Mouse (Mus musculus) lung, adult 18-20 months (tissue): ENCODE data around the gene Trp53i11.

Experiments
- DNase-seq, 2 experiments: peaks; one replicate each; pipeline ENCODE4 v3.0.0; 2022; ENCODE audit warnings: mixed read lengths in 2 of 2

The Trp53i11 gene

DNA sequence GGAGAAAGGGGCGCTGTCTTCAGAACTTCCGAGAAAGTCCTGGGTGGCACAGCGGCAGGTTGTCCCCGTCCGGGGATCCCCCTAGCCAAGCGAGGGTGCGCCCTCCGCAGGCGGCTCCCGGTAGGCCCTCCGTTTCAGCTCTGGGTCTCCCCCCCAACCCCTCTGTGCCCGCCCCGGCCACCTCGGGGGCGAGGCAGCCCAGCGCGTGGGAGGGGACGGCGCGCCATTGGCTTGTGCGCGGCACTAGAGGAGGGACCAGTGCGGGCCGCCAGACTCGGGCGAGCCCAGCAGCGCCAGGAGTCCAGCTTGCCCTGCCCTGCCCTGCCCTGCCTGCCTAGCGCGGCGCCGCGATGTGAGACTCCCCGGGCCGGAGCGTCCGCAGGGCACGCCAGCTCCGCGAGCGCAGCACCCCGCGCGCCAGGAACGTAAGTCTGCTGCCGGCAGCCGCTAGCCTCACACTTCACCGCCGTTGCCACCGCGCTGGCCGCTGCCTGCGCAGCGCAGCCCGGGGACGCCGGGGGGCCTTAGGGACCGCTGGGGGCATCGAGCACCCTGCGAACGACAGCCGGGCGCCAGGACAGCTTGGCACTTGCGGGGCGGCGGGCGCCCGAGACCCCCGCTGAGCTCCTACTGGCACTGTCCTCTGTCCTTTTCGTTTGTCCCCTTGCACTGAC lies at the start of gene Trp53i11:
Gene Trp53i11, plus strand, starts transcription at position 226 of the 674 bp plus-strand sequence.
- DNase-seq: peak; percentile 92 to 95

DNA sequence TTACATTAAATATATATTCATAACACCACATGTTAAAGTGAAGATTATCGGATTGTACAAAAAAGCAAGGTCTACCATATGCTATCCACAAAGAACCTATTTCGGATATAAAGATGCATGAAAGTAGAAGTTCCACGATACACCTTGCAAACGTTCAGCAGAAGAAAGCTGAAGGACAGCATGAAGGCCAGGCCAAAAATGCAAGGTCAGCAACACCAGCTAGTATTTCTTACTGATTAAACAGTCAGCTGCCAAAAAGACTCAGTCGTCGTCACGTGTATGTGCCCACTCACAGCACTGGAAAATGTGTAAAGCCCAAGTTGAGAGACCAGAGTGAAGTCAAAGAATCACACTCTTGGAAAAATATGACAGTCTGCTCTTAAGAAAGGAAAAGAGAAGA lies 47.9 kb upstream of the Trp53i11 start:
- no peak for DNase-seq

DNA sequence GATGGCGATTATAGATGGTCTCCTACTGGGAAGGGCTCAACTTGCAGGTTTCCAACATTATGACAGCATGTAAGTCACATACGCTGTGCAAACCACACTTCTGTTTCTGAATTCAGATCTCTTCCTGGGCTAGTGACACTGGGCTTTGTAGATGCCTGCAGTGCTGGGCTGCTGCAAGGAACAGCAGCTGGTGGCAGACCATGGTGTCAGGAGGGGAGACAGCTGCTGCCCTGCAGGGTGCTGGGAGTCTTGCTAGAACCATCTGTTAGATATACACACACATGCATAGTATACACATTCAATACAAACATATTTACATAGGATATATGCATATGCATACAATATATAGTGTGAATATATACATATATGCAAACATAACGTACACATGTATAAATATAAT lies 46.0 kb upstream of the Trp53i11 start:
- DNase-seq: no peak

DNA sequence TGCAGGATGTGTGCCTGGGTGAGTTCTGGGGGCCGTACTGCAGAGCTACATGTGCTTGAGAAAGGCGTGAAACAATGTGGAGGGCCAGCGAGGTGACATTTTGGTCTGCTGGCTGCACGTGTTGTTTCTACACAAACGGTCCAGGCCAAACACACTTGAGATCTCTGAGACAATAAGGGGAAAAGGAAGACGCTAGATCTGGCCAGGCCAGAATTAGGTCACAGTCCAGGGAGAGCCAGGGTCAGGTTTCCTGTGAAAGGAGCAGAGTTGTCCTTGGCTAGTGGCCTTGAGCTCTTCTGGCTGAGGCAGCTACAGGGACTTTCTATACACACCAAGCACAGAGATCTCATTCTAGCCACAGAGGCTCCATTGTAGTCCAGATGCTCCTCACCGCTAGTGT lies 44.7 kb upstream of the Trp53i11 start:
- peak; percentile 57 to 77 for DNase-seq

DNA sequence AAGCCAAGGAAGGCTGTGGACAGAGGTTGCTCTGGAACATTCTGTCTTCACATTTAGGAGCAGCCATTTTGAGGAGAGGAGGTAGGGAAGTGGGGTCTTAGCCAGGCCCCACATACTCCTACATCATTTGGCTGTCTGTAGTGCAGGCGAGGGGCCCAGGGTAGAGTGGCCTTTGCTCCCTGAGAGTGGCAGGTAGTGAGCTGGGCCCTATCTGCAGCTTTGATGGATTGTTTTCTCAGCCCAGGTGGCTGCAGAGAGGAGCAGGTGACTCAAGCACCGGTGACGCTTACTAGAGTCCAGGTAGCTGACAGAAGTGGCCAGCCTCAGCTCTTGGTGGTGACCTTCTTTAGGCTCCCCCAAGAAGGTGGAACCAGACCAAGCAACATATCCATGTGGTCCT lies 43.2 kb upstream of the Trp53i11 start:
- no peak for DNase-seq

DNA sequence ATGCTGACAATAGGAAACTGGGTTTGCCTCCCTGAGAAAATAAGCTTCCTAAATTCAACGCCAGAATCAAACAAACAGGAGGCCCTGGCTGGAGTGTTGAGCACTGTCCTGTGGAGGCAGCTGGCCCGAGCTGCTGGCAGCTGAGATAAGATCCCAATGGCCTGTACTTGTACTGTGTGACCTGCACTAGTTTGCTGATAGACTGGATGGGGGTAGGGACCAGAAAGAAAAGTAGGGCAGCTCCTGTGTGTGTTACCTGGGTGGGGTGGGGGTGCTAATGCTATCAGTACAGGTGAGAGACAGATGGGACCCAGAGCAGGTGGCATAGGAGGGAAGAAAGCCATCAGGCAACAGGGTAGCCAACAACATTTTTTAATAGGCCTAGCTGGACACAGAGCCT lies 37.3 kb upstream of the Trp53i11 start:
- DNase-seq: no peak

DNA sequence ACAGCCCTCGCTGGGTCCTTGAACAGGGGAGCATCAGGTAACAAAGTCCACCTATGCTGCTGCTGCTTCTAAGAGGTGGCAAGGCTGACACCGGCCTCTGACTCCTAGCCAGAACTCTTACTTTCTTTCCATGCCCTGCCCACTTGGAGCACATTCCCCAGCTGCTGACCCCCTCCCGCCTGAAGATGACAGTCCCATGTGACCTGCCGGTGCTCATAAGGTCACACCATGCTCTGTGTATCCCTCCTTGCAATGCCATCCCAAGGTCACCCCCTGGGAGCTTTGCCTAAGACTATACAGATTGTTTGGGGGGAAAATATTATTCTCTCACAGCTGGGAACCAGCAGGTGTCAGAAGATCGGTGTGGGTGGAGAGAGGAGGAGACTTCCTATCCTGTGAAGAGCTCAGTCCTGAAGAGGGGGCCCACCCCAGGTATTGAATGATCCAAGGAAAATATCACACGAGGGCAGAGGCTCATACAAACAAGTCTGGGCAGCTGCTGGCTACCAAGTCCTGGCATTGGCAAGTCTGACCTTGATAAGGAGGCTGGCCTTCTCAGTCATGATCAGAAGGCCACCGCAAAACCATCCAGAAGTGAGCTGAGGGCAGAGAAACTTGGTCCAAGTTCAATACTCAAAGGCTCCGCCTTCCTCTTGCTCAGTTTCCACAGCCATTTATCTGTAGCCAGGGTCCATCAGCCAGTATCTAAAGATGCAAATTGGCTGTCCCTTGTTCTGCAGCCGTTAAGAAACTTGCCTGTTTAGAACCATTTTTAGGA lies 36.5 kb upstream of the Trp53i11 start:
- DNase-seq: no peak

DNA sequence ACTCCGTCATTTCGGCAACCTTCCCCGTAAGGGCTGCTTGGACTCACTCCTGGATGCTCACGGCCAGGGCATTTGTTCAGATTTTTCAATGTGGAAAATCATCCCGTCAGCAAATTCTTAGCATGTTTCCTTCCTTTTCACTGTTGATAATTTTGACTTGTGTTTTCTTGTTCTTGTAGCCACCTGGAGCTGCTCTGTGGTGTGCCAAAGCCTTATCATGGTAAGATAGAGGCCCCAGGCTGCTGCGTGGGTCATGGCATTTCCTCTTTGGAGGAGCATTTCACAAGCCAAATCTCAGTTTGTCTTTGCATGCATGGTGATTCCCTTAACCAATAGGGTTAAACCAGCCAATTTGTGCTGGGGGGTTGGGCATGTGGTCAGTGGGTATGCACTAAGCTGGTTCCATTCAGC lies 35.2 kb upstream of the Trp53i11 start:
- DNase-seq: no peak

DNA sequence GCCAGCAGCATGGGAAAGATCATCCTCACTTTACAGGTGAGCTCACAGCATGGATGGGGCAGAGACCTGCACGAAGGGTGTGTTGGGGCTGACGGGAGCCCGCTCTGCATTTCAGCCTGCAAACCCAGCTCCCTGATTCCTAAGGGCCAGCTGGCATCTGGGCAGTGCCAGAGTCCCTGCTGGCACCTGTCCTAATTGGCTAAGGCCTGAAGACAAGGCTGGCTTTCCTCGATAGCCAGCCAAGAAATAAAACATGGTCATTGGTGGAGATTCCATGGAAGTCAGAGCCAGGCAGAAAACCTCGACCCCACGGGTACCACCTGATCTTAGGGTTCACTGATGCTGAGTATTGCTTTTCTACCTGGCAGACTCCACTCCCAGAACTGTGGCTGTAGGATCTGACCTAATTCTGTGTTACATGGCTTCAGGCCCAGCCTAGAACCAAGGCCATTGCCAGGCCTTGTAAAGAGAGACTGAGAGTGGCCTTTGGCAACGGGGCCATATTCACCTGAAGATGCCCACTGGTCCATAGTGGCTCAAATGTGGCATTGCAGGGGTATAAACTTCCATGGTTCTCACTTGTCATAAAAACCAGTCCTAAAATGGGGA lies 34.4 kb upstream of the Trp53i11 start:
- no peak for DNase-seq

DNA sequence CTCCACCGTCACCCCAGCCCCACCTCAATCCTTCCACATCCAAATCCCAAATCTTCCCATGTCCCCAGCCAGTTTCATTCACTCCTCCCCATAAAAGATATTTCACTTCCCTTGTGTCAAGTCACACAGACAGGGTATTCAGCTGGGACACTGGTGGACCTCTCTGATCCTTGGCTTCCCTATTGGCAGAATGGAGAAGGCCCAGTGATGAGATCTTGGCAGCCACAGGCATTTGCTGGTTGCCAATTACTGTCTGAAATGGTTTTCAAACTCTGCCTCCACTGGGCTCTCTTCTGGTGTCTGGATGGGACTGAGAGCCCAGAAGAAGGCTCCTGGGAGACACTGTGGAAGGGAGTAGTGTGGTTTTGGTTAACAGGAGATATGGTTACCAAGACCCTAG lies 33.5 kb upstream of the Trp53i11 start:
- DNase-seq: no peak

DNA sequence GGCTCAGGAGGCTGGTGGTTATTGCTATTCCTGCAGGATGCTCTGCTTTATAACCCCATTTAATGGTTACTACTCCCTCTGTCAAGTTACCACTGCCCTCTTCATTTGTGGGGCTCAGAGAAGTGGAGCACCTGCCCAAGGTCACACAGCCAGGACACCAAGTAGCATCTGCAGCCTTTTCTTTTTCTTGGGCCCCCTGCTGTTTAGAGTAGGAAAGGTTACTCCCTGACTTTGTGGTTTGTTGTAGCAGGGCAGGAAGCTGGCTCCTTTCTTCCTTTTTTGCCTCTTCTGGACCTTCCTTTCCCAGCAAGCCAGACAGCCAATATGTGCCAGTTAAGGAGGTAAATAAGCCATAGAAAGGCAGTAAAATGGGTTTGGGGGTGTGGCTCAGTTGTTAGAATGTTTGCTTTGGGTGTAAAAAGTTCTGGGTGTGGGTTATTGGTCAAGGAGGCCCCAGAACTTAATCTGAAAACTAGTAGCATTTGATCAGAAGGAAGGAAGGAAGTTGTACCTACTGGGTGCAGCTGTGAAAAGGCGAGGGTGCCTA lies 32.8 kb upstream of the Trp53i11 start:
- DNase-seq: no peak

DNA sequence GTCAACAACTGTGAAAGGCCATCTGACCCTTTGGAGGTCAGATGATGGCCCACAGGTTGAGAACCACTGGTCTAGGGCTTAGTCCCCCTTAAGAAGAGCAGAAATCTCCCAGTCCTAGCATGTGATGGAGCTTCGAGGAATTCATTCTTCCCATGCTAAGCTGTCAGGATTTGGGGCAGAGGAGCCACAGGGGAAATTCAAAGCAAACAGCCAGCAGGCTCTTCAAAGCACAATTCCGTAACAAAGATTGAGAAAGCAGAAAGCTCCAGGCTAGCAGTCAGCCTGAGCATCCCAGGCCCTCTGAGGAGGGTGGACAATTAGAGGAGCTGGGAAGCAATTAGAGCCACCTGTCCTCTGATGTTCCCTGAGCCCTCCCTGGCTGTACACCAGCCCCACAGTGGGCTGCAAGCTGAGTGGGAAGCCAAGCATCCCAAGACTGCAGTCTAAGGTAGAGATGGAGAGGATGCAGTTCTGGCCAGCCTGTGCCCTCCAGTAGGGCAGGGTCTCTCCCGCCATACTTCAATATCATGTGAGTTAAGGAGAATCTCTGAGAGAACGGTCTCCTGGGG lies 26.8 kb upstream of the Trp53i11 start:
- no peak for DNase-seq

DNA sequence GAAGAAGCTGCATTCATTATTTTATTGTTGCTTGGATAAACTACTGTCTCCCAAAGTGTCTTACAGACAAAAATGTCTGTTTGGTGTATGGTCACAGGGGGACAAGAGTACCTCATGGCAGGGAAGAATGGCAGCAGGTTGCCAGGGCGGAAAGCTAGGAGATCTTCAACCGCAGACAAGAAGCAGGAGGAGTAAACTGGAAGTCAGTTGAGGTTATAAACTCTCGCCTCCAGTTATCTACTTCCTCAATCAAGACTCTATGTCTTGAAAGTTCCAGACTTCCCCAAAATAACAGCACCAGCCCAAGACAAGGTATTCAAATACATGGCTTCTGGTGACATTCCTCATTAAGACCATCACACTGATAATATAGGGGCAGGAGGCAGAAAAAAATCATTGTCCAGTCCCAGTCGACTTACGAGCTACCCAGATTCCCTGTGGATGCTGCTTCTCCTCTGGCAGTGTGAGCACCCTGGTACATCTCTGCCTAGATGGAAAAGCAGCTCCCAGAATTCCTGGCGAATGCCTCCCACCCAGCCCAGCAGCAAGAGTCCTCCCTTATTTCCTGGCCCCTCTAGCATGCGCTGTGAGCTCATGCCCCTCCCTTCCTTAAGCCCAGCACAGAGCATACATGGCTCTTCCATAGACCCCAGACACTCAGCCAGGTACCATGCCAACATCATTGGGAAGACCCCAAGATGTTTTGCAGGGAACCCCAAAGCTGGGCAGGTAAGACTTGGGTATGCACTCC lies 25.3 kb upstream of the Trp53i11 start:
- no peak for DNase-seq

DNA sequence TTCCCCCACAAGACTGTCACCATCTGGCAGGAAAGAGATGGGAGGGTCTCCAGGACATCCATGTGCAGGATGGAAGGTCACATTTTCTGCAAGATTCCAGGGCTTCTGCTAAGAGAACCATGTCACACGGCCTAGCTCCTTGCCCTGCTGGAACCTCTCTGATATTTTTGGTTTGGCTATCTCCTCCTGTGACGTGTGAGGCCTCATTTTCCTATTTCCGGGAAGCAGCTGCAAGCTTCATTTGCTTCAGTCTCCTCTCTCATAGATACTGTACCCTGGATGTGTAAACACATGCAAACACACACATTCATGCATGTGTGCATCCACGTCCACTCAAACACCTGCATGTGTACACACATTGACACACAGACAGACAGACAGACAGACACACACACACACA lies 24.6 kb upstream of the Trp53i11 start:
- DNase-seq: no peak

DNA sequence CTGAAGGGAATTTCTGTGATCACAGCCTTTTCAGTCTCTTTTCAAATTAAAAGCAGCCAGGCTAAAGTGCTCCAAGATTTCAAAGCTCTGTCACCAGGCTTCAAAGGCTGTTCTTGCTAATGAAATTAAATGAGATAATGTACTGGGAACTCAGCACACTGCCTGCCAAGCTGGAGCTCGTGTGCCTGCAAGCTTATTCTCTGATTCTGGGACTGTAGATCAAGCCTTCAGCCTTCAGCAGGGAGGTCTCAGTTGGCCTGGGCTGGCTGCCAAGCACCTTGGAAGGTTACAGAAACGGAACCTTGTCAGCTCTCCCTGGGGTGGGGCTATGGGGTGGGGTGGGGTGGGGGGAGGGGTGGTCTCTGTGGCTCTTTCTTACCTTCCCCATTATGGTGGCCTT lies 24.0 kb upstream of the Trp53i11 start:
- DNase-seq: no peak

DNA sequence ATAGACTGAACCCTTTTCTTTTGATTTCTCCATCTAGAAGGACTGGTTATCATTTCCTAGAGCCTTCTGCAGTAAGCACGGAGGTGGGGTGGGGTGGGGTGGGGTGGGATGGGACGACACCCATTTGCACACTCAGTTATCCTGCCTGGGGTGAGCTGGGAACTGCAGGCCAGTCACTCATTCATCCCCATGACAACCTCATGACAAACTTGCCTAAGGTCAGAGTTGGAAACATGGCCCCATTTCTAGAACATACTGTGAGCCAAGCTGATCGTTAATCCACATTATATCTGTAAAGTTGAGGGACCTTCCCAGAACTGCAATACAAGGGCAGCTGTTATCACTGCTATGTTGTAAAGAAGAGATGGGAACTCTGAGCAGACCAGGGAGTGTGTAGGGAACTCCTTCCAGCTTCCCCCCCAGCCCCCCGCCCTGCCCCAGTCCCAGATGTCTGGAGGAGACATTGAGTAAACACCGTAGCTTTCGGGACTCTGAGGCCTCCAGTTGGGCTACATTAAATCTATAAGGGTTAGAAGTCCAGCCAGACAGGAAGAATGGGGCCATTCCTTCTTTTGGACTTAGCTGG lies 23.5 kb upstream of the Trp53i11 start:
- DNase-seq: no peak

DNA sequence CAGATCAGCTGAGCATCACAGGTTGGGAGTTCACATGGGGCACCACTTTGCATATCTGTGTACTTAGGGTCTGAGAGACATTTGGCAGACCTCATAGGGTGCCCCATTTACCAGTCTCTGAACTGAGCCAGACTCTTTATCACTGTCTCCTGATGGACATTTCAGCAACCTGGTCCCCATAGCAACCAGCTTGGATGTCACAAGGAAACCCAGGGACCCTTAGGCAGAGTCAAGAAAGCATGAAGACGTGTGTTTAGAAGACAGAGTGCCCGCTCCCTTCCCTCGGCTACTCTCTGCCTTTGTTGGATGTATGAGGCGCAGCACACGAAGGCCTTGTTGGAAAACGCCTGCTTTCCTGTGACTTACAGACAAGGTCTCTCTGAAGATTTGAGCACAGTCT lies 21.1 kb upstream of the Trp53i11 start:
- no peak for DNase-seq

DNA sequence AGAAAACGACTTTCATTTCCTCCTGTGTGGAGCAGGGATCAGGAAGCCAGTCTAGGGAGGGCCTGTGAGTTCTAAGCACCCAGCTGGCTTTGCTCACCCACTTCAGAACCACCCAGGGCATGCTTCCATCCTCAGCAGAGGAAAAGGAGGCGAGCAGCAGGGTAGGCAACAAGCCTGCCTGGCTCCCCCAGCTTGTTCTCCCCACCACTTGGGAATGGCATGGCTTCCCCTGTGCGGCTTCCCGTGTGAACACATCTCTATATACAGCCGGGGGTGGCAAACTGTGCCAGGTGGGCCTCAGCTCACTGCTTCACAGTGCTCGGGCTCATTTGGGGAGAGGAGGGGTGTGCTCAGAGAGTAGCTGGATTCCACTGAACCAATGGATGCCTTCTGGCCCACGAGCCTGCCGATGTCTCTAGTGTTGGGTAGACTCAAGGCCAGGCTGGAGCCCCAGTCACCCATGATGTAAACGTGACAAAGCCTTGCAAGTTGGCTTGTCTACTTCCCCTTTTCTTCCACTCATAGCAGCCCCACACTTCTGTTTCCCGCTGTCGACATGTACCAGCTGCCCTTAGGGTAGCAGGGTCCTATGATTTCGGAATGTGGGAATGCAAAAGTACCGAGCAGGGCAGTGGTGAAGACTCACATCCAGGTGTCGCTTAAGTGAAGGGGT lies 20.5 kb upstream of the Trp53i11 start:
- DNase-seq: no peak

DNA sequence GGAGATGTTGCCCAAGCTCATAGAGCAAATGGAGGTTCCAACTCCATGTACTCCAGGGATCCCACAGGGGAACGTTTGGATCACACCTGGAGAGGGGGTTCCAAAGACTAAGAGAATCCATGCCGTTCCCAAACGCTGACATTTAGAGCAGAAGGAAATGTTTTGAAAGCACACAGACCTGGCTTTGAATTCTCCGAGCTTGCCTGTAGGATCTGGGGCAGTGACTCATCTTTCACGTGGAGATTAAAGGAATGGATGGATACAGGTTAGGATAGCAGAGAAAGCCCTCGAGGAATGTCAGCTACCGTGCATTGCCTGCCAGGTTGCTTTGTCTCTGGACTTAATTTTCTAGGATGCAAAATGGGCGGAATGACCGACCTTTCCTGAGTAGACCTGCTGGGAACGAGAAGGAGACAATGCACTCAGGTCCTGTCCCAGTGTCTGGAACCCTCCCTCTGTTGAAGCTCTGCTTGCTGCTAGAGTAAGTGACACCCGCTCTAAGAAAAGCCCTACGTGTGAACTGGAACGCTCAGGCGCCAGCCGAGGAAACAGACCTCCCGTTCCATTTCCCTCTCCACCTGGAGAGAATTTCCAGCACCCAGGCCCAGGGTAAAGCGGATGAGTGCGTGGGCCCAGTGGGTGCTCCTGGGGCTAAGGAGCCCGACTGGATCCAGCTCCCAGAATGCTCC lies 17.0 kb upstream of the Trp53i11 start:
- no peak for DNase-seq

DNA sequence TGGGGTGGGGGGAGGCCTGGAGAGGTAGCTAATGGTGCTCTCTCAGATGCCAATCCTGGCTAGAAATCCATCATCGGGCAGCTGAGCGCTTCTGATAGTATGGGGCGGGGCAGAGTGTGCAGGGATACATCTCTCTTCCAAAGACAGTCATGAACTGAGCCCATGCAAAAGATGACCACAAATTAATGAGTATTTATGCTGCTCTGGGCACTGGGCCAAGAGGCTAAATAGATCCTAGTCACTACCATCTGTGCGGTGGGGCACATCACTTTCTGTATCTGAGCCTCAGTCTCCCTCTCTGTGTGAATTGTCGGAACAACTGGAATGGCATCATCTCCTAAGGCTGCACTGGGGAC lies 16.5 kb upstream of the Trp53i11 start:
- DNase-seq: no peak

DNA sequence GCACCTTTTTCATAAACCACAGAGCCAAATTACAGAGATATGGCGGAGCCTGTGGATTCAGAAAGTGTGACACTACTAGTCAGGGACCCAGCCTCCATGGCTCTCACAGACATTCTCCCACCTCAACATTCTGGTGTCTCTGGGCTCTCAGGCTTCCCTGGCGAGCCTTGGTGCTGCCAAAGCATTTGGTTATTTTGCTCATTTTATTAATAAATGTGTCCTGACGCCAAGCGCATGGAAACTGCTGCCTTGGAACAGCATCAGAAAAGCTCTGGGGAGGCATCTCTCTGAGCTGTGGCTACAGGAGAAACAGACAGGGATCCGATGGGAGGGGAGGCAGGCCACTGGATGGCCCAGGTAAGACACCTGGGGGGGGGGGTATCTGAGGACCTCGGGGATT lies 15.4 kb upstream of the Trp53i11 start:
- DNase-seq: no peak
